Mouse (Mus musculus): ENCODE data around the gene Gpr45. TPM values are rescaled to one million over a fixed set of nuclear protein-coding genes. Genes with fewer than 3 reads are reported as not detected.

Gene Gpr45
- polyA plus RNA-seq, 1 experiment from 2014 or later, result 27.9 TPM

DNA sequence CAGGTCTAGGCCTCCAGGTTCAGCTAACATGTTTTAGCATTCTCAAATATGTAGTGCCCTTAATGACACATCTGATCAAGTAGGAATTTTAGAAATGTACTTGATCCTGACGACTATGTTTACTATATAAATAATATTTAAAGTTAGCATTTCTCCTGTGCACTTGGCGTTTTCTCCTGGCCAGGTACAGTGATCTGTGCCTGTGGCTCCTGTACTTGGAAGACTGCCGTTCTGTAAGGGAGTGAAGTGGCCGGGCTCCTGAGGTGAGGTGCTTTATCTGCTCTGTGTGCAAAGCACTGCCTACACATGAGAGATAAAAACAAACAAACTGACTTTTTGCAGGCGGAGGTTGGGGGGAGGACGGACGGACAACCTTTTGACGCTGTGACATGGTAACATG lies 113.9 kb downstream of the Gpr45 start:
- ATAC-seq (no peak), DNase-seq (ENCODE audit: low spot score) (no peak)
- Histone ChIP-seq H3K4me3 (ENCODE audit: low read depth, low read length) (no peak overlapping the region), H3K27me3 (replicated peaks; ENCODE audit: control insufficient read depth, insufficient read depth, low read length) (no peaks in the 10 kb centered on the region), H3K27ac (ENCODE audit: low read depth, low read length) (no peak overlapping the region), H3K36me3 (ENCODE audit: control insufficient read depth, insufficient read depth, low read length) (peaks cover 50% of the 10 kb centered on the region), H3K9me3 (replicated peaks; ENCODE audit: control insufficient read depth, low read length) (no peaks in the 10 kb centered on the region), H3K4me2 (ENCODE audit: low read length) (no peak overlapping the region), H3K4me1 (ENCODE audit: control insufficient read depth, insufficient read depth, low read length) (no peaks in the 10 kb centered on the region), H3K9ac (ENCODE audit: low read length) (no peak overlapping the region)
- WGBS, result 93% methylated on average over 8 of the region's 8 CpGs

DNA sequence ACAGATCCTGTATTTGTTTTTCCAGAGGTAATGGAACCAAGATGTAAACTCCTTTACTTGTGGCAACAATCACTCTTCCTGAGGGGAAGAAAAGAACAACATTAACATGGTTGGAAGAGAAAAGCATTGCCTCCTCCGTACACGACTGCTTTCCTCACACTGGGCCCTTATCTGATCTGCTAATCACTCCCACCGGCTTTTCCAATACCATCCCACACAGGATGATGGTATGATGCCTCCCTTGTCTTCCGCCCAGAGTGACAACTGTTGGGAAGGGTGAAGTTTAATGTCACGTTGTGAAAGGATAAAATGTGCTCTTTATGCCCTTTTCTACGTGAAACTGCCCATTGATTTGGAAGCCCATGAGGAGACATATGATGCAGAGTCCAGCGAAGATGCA lies 114.9 kb downstream of the Gpr45 start:
- H3K4me1 ChIP-seq (ENCODE audit: control insufficient read depth, insufficient read depth, low read length), result no peaks in the 10 kb centered on the region
- no peak for DNase-seq (ENCODE audit: low spot score)
- 91% methylated on average over 7 of the region's 7 CpGs for WGBS
- H3K9ac ChIP-seq (ENCODE audit: low read length), result no peak overlapping the region
- peaks cover 48% of the 10 kb centered on the region for H3K36me3 ChIP-seq (ENCODE audit: control insufficient read depth, insufficient read depth, low read length)
- H3K4me2 ChIP-seq (ENCODE audit: low read length), result no peak overlapping the region
- no peaks in the 10 kb centered on the region for H3K9me3 ChIP-seq (replicated peaks; ENCODE audit: control insufficient read depth, low read length)
- ATAC-seq, result no peak
- H3K4me3 ChIP-seq (ENCODE audit: low read depth, low read length), result no peak overlapping the region
- H3K27ac ChIP-seq (ENCODE audit: low read depth, low read length), result no peak overlapping the region
- H3K27me3 ChIP-seq (replicated peaks; ENCODE audit: control insufficient read depth, insufficient read depth, low read length), result no peaks in the 10 kb centered on the region

DNA sequence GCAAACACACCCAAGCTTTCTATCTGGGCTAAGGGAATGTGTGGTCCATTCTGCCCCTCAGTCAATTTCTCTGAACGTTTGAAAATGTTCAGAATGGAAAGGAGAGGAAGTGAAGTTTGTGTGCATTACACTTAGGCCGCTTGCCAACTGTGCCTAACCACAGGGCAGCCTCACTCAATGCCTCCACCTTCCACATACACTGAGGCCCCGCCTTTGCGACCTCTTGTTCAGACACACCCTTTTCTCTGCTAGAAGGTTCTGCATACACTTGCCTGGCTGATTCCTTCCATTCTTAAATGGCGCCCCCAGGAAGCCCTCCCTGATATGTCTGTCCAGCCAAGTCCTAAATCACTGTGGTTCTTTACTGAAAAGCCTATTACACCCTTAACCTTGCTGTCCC lies 118.1 kb downstream of the Gpr45 start:
- peaks cover 47% of the 10 kb centered on the region for H3K36me3 ChIP-seq (ENCODE audit: control insufficient read depth, insufficient read depth, low read length)
- no peak overlapping the region for H3K9ac ChIP-seq (ENCODE audit: low read length)
- H3K27ac ChIP-seq (ENCODE audit: low read depth, low read length), result no peak overlapping the region
- H3K27me3 ChIP-seq (replicated peaks; ENCODE audit: control insufficient read depth, insufficient read depth, low read length), result no peaks in the 10 kb centered on the region
- H3K9me3 ChIP-seq (replicated peaks; ENCODE audit: control insufficient read depth, low read length), result no peaks in the 10 kb centered on the region
- no peaks in the 10 kb centered on the region for H3K4me1 ChIP-seq (ENCODE audit: control insufficient read depth, insufficient read depth, low read length)
- no peak for ATAC-seq
- no peak overlapping the region for H3K4me3 ChIP-seq (ENCODE audit: low read depth, low read length)
- no peak overlapping the region for H3K4me2 ChIP-seq (ENCODE audit: low read length)
- 87% methylated on average over 5 of the region's 5 CpGs for WGBS
- no peak for DNase-seq (ENCODE audit: low spot score)

DNA sequence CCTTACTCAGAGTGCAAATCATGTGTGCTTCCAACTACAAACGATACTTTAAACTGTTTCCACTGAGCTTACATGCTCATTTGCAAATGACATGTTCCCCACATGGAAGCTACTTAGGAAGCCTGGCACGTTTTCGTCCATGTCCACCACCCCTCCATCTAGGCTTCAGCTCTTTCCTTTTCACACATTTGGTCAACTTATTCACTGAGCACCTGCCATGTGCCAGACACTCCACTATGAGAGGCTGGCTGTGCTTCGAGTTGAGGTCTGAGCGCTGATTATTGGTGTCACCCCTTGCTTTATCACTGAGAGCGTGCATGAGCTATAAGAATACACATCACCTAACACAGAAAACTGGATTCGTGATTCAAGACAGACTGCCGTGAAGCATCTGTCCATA lies 119.4 kb downstream of the Gpr45 start:
- Histone ChIP-seq H3K27ac (ENCODE audit: low read depth, low read length) (no peak overlapping the region), H3K27me3 (replicated peaks; ENCODE audit: control insufficient read depth, insufficient read depth, low read length) (no peaks in the 10 kb centered on the region), H3K36me3 (ENCODE audit: control insufficient read depth, insufficient read depth, low read length) (peaks cover 42% of the 10 kb centered on the region), H3K4me3 (ENCODE audit: low read depth, low read length) (no peak overlapping the region), H3K4me1 (ENCODE audit: control insufficient read depth, insufficient read depth, low read length) (no peaks in the 10 kb centered on the region), H3K4me2 (ENCODE audit: low read length) (no peak overlapping the region), H3K9me3 (replicated peaks; ENCODE audit: control insufficient read depth, low read length) (no peaks in the 10 kb centered on the region), H3K9ac (ENCODE audit: low read length) (no peak overlapping the region)
- 81% methylated on average over 8 of the region's 8 CpGs for WGBS
- DNase-seq (ENCODE audit: low spot score) (peak; percentile 24), ATAC-seq (peak; percentile 65)

DNA sequence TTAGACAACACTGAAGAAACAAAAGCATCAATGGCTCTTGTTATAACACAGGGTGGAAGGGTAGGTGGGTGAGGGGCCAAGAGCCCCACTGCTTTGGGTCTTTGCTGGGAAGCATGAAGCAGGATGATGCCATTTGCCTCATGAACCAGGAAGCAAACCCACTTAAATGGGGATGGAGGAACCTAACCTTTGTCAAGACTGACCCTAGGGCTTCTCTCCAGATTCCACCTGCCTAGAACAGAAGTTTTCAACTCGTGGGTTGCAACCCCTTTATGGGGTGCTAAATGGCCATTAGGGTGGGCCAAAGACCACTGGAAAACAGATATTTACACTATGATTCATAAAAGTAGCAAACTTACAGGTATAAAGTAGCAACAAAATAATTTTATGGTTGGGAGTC lies 119.9 kb downstream of the Gpr45 start:
- no peak overlapping the region for H3K4me3 ChIP-seq (ENCODE audit: low read depth, low read length)
- no peak overlapping the region for H3K27ac ChIP-seq (ENCODE audit: low read depth, low read length)
- no peaks in the 10 kb centered on the region for H3K9me3 ChIP-seq (replicated peaks; ENCODE audit: control insufficient read depth, low read length)
- DNase-seq (ENCODE audit: low spot score), result no peak
- H3K9ac ChIP-seq (ENCODE audit: low read length), result no peak overlapping the region
- no peak overlapping the region for H3K4me2 ChIP-seq (ENCODE audit: low read length)
- H3K27me3 ChIP-seq (replicated peaks; ENCODE audit: control insufficient read depth, insufficient read depth, low read length), result no peaks in the 10 kb centered on the region
- 81% methylated on average over 1 of the region's 1 CpGs for WGBS
- peak; percentile 20; the same call in 1 of the 2 replicates for ATAC-seq
- no peaks in the 10 kb centered on the region for H3K4me1 ChIP-seq (ENCODE audit: control insufficient read depth, insufficient read depth, low read length)
- H3K36me3 ChIP-seq (ENCODE audit: control insufficient read depth, insufficient read depth, low read length), result peaks cover 39% of the 10 kb centered on the region

DNA sequence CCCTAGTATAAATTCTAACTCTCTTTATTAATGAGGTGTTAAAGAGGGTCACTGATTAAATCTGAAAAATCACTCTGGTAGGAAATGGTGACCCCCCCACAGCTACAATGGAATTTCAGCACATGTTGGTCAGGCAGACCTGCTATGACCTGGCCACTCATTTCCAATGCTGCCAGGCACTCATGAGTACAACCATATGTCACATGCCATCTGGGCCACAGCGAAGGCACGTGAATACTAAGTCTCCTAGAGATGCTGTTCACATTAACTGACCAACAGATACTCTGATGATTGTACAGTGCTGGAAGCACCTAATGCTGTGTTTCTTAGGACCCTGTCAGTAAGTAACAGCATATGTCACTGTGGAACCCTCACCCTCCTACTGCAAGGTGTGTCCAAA lies 122.1 kb downstream of the Gpr45 start:
- 91% methylated on average over 2 of the region's 2 CpGs for WGBS
- H3K27ac ChIP-seq (ENCODE audit: low read depth, low read length), result no peak overlapping the region
- no peaks in the 10 kb centered on the region for H3K4me1 ChIP-seq (ENCODE audit: control insufficient read depth, insufficient read depth, low read length)
- no peak for DNase-seq (ENCODE audit: low spot score)
- no peaks in the 10 kb centered on the region for H3K9me3 ChIP-seq (replicated peaks; ENCODE audit: control insufficient read depth, low read length)
- no peaks in the 10 kb centered on the region for H3K27me3 ChIP-seq (replicated peaks; ENCODE audit: control insufficient read depth, insufficient read depth, low read length)
- no peak overlapping the region for H3K4me2 ChIP-seq (ENCODE audit: low read length)
- H3K9ac ChIP-seq (ENCODE audit: low read length), result no peak overlapping the region
- ATAC-seq, result no peak
- no peak overlapping the region for H3K4me3 ChIP-seq (ENCODE audit: low read depth, low read length)
- peaks cover 35% of the 10 kb centered on the region; the same call in 1 of the 2 replicates for H3K36me3 ChIP-seq (ENCODE audit: control insufficient read depth, insufficient read depth, low read length)

DNA sequence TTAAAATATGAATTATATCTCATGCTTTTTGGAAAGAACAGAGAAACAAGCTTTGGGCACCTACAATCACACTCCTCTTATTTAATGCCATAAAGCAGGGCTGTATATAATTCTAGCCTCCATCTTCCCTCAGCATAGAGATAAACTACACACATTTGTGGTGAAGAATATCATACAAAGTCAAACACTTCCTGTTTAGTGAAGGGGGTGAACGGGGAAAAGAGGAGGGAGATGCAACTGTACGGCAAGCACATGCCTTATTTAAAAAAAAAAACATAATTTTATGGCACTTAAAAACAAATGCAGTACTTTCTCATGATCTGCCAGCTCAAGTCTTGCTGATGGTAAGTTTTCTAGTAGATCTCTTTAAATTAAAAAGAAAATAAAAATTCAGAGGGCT lies 125.5 kb downstream of the Gpr45 start:
- ATAC-seq (no peak), DNase-seq (ENCODE audit: low spot score) (no peak)
- Histone ChIP-seq H3K9ac (ENCODE audit: low read length) (no peak overlapping the region), H3K9me3 (replicated peaks; ENCODE audit: control insufficient read depth, low read length) (no peaks in the 10 kb centered on the region), H3K4me1 (ENCODE audit: control insufficient read depth, insufficient read depth, low read length) (no peaks in the 10 kb centered on the region), H3K4me2 (ENCODE audit: low read length) (no peak overlapping the region), H3K27me3 (replicated peaks; ENCODE audit: control insufficient read depth, insufficient read depth, low read length) (no peaks in the 10 kb centered on the region), H3K27ac (ENCODE audit: low read depth, low read length) (no peak overlapping the region), H3K4me3 (ENCODE audit: low read depth, low read length) (no peak overlapping the region), H3K36me3 (ENCODE audit: control insufficient read depth, insufficient read depth, low read length) (peaks cover 20% of the 10 kb centered on the region; the same call in 1 of the 2 replicates)
- 92% methylated on average over 2 of the region's 2 CpGs for WGBS

DNA sequence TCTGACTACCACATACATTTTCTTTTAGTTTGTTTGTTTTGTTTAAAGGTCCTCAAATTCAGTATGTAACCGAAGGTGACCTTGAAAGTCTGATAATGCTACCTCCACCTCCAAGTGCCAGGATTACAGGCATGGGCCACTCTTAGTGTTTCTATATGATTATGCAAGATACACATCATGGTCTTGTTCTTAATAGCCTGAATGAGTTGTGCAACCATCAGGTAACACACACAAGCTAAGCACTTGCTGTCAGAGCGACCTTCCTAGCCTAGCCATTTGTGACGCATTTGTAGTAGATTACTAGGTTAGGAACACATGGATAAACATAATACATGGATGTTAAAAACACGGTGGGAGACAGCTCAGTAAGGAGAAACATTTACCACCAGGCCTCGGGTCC lies 130.3 kb downstream of the Gpr45 start:
- H3K9me3 ChIP-seq (replicated peaks; ENCODE audit: control insufficient read depth, low read length), result no peaks in the 10 kb centered on the region
- H3K27me3 ChIP-seq (replicated peaks; ENCODE audit: control insufficient read depth, insufficient read depth, low read length), result no peaks in the 10 kb centered on the region
- no peak overlapping the region for H3K9ac ChIP-seq (ENCODE audit: low read length)
- no peak overlapping the region for H3K27ac ChIP-seq (ENCODE audit: low read depth, low read length)
- no peak overlapping the region for H3K4me2 ChIP-seq (ENCODE audit: low read length)
- DNase-seq (ENCODE audit: low spot score) (no peak), ATAC-seq (no peak)
- 0 out of 2 replicates have a peak, but pooled peaks cover 4% of the 10 kb centered on the region for H3K36me3 ChIP-seq (ENCODE audit: control insufficient read depth, insufficient read depth, low read length)
- H3K4me3 ChIP-seq (ENCODE audit: low read depth, low read length), result no peak overlapping the region
- WGBS, result 87% methylated on average over 5 of the region's 5 CpGs
- no peaks in the 10 kb centered on the region for H3K4me1 ChIP-seq (ENCODE audit: control insufficient read depth, insufficient read depth, low read length)
